Mouse (Mus musculus) midbrain, embryonic 15.5 days (tissue): Measurements from ENCODE around the gene Fgfbp1. TPM values are rescaled to one million over a fixed set of nuclear protein-coding genes. Genes with fewer than 3 reads are reported as not detected.

Experiments used
- ATAC-seq: fragments of 200-750 bp; cut with Nextera tagmentation; replicated peaks from 2 replicates; pipeline ENCODE4 v1.8.0; 2017; ENCODE audit warnings: moderate TSS enrichment
- H3K27ac ChIP-seq: fragments of 300-500 bp; sonication (generic); 2 replicates; pipeline ENCODE4 v1.5.1; 2015; ENCODE audit warnings: mild to moderate bottlenecking, inconsistent platforms
- H3K27me3 ChIP-seq: fragments of 300-500 bp; sonication (generic); replicated peaks from 2 replicates; pipeline ENCODE4 v1.6.1; 2015; ENCODE audit warnings: inconsistent platforms
- H3K36me3 ChIP-seq: fragments of 300-500 bp; sonication (generic); replicated peaks from 2 replicates; pipeline ENCODE4 v1.6.1; 2015; ENCODE audit warnings: inconsistent platforms
- H3K4me1 ChIP-seq: fragments of 300-500 bp; sonication (generic); 2 replicates; pipeline ENCODE4 v1.6.1; 2015; ENCODE audit warnings: inconsistent platforms
- H3K4me2 ChIP-seq: fragments of 300-500 bp; sonication (generic); 2 replicates; pipeline ENCODE4 v1.6.1; 2015; ENCODE audit warnings: inconsistent platforms, mild to moderate bottlenecking, moderate library complexity
- H3K4me3 ChIP-seq: fragments of 300-500 bp; sonication (generic); 2 replicates; pipeline ENCODE4 v1.5.1; 2015; ENCODE audit warnings: mild to moderate bottlenecking, inconsistent platforms
- H3K9ac ChIP-seq: fragments of 300-500 bp; sonication (generic); 2 replicates; pipeline ENCODE4 v1.6.1; 2015; ENCODE audit warnings: mild to moderate bottlenecking, inconsistent platforms
- H3K9me3 ChIP-seq: fragments of 300-500 bp; sonication (generic); 2 replicates; pipeline ENCODE4 v1.6.1; 2016; ENCODE audit warnings: inconsistent platforms
- WGBS: fragments of 180-500 bp; shearing (Covaris S2); methylation state at CpG from one replicate; pipeline ENCODE4 v1.1.7; 2015; ENCODE audit warnings: mixed read lengths; 5-methylcytosine and 5-hydroxymethylcytosine counted together
- polyA plus RNA-seq: library from polyadenylated mRNA; unstranded; fragments of >200 nt; fragmentation: Nextera tagmentation; extraction: Ambion mirVana; gene quantifications from 2 replicates; pipeline ENCODE4 v1.2.1, GENCODE M21; 2015

Gene Fgfbp1
- polyA plus RNA-seq, 1 experiment from 2014 or later = 14.4 TPM

GRCm38 (mm10) chr5:43970532-43970931, 11.0 kb downstream of the Fgfbp1 start:
- H3K4me1 ChIP-seq = no peaks in the 10 kb centered on the region
- ATAC-seq = no peak
- WGBS = 94% methylated on average over 2 of the region's 2 CpGs
- no peak overlapping the region for H3K9ac ChIP-seq
- H3K4me3 ChIP-seq = no peak overlapping the region
- no peak overlapping the region for H3K4me2 ChIP-seq
- H3K36me3 ChIP-seq = no peaks in the 10 kb centered on the region
- H3K27ac ChIP-seq = no peak overlapping the region
- no peaks in the 10 kb centered on the region for H3K27me3 ChIP-seq
- no peaks in the 10 kb centered on the region for H3K9me3 ChIP-seq

- ATAC-seq = no peak
- 68% methylated on average over 2 of the region's 2 CpGs for WGBS
These were observed 12.9 kb downstream of the Fgfbp1 start for GRCm38 (mm10) chr5:43968634-43969033.

GRCm38 (mm10) chr5:43961056-43961455, 20.5 kb downstream of the Fgfbp1 start:
- H3K4me2 ChIP-seq = no peak overlapping the region
- no peaks in the 10 kb centered on the region for H3K9me3 ChIP-seq
- H3K27ac ChIP-seq = no peak overlapping the region
- H3K4me3 ChIP-seq = no peak overlapping the region
- no peak for ATAC-seq
- no peaks in the 10 kb centered on the region for H3K4me1 ChIP-seq
- no peaks in the 10 kb centered on the region for H3K36me3 ChIP-seq
- no peaks in the 10 kb centered on the region for H3K27me3 ChIP-seq
- WGBS = 93% methylated on average over 3 of the region's 3 CpGs
- H3K9ac ChIP-seq = no peak overlapping the region

More at GRCm38 (mm10) chr5:43968634-43969033, 12.9 kb downstream of the Fgfbp1 start:
- H3K4me1 ChIP-seq = no peaks in the 10 kb centered on the region
- no peak overlapping the region for H3K9ac ChIP-seq
- H3K4me2 ChIP-seq = no peak overlapping the region
- H3K4me3 ChIP-seq = no peak overlapping the region
- no peaks in the 10 kb centered on the region for H3K36me3 ChIP-seq
- no peaks in the 10 kb centered on the region for H3K9me3 ChIP-seq
- H3K27me3 ChIP-seq = no peaks in the 10 kb centered on the region
- no peak overlapping the region for H3K27ac ChIP-seq

- H3K27me3 ChIP-seq = no peaks in the 10 kb centered on the region
- 84% methylated on average over 3 of the region's 3 CpGs for WGBS
- H3K4me1 ChIP-seq = no peaks in the 10 kb centered on the region
- no peak for ATAC-seq
- H3K27ac ChIP-seq = no peak overlapping the region
- H3K4me2 ChIP-seq = no peak overlapping the region
- no peaks in the 10 kb centered on the region for H3K9me3 ChIP-seq
- H3K4me3 ChIP-seq = no peak overlapping the region
- no peak overlapping the region for H3K9ac ChIP-seq
- H3K36me3 ChIP-seq = no peaks in the 10 kb centered on the region
These were observed 21.6 kb downstream of the Fgfbp1 start for GRCm38 (mm10) chr5:43959884-43960440.

- Histone ChIP-seq H3K9ac (no peak overlapping the region), H3K4me2 (no peak overlapping the region), H3K4me1 (peaks cover 7% of the 10 kb centered on the region), H3K36me3 (no peaks in the 10 kb centered on the region), H3K27ac (no peak overlapping the region), H3K4me3 (no peak overlapping the region), H3K27me3 (no peaks in the 10 kb centered on the region), H3K9me3 (no peaks in the 10 kb centered on the region)
- no peak for ATAC-seq
- 67% methylated on average over 1 of the region's 1 CpGs for WGBS
These were observed 28.3 kb downstream of the Fgfbp1 start for GRCm38 (mm10) chr5:43953241-43953640.

GRCm38 (mm10) chr5:43948748-43949275, 32.8 kb downstream of the Fgfbp1 start:
- whole genome bisulfite sequencing = 3% methylated on average over 8 of the region's 8 CpGs
- Histone ChIP-seq H3K9ac (no peak overlapping the region), H3K4me1 (peaks cover 18% of the 10 kb centered on the region), H3K9me3 (no peaks in the 10 kb centered on the region), H3K4me3 (peak overlapping the region; percentile 35), H3K36me3 (no peaks in the 10 kb centered on the region), H3K4me2 (peak overlapping the region; percentile 81), H3K27ac (no peak overlapping the region), H3K27me3 (no peaks in the 10 kb centered on the region)
- peak; percentile 45 for ATAC-seq

GRCm38 (mm10) chr5:43948111-43948743, 33.4 kb downstream of the Fgfbp1 start:
- no peaks in the 10 kb centered on the region for H3K36me3 ChIP-seq
- H3K4me3 ChIP-seq = peak overlapping the region; percentile 35
- 1% methylated on average over 27 of the region's 27 CpGs for WGBS
- H3K27me3 ChIP-seq = no peaks in the 10 kb centered on the region
- peaks cover 18% of the 10 kb centered on the region for H3K4me1 ChIP-seq
- ATAC-seq = peak; percentile 91
- no peaks in the 10 kb centered on the region for H3K9me3 ChIP-seq
- peak overlapping the region; percentile 81 for H3K4me2 ChIP-seq
- no peak overlapping the region for H3K27ac ChIP-seq
- H3K9ac ChIP-seq = peak overlapping the region; percentile 26

GRCm38 (mm10) chr5:43947330-43947977, 34.1 kb downstream of the Fgfbp1 start:
- peak; percentile 79 for ATAC-seq
- H3K9me3 ChIP-seq = no peaks in the 10 kb centered on the region
- no peaks in the 10 kb centered on the region for H3K27me3 ChIP-seq
- WGBS = 41% methylated on average over 9 of the region's 9 CpGs
- H3K36me3 ChIP-seq = no peaks in the 10 kb centered on the region
- no peak overlapping the region for H3K27ac ChIP-seq
- H3K4me2 ChIP-seq = peak overlapping the region; percentile 81
- H3K4me1 ChIP-seq = peaks cover 18% of the 10 kb centered on the region
- no peak overlapping the region for H3K9ac ChIP-seq
- H3K4me3 ChIP-seq = peak overlapping the region; percentile 35

- Histone ChIP-seq H3K27me3 (no peaks in the 10 kb centered on the region), H3K36me3 (no peaks in the 10 kb centered on the region), H3K27ac (no peak overlapping the region), H3K4me1 (no peaks in the 10 kb centered on the region), H3K9me3 (no peaks in the 10 kb centered on the region), H3K4me3 (no peak overlapping the region), H3K4me2 (no peak overlapping the region), H3K9ac (no peak overlapping the region)
- ATAC-seq = no peak
- 40% methylated on average over 2 of the region's 2 CpGs for WGBS
These were observed 48.3 kb downstream of the Fgfbp1 start for GRCm38 (mm10) chr5:43933269-43933668.

Other genes with a start within 250 kb of the Fgfbp1 start
- 0.06 TPM in 1 of 2 replicates, not detected in the other for gene Bst1, start 162.9 kb downstream of the Fgfbp1 start, polyA plus RNA-seq
- 77.2 and 77.4 TPM in 2 replicates for gene Fbxl5, start 160.1 kb downstream of the Fgfbp1 start, polyA plus RNA-seq
- gene Cd38, start 113.2 kb downstream of the Fgfbp1 start, polyA plus RNA-seq = 2.2 and 3.2 TPM in 2 replicates
- 0.83 TPM in 1 of 2 replicates, not detected in the other for gene Gm7879, start 68.6 kb downstream of the Fgfbp1 start, polyA plus RNA-seq
- 30.2 and 32.6 TPM in 2 replicates for gene Prom1, start 120.3 kb upstream of the Fgfbp1 start, polyA plus RNA-seq
- 32.3 and 33.2 TPM in 2 replicates for gene Tapt1, start 244.8 kb upstream of the Fgfbp1 start, polyA plus RNA-seq